Mouse (Mus musculus): Measurements from ENCODE around the gene Ankrd34a.
"Not testable (repeated sequence)": the region's sequence is repeated elsewhere in the genome, so short reads cannot be mapped to it uniquely, and the experiment has no call there.

The Ankrd34a gene

DNA sequence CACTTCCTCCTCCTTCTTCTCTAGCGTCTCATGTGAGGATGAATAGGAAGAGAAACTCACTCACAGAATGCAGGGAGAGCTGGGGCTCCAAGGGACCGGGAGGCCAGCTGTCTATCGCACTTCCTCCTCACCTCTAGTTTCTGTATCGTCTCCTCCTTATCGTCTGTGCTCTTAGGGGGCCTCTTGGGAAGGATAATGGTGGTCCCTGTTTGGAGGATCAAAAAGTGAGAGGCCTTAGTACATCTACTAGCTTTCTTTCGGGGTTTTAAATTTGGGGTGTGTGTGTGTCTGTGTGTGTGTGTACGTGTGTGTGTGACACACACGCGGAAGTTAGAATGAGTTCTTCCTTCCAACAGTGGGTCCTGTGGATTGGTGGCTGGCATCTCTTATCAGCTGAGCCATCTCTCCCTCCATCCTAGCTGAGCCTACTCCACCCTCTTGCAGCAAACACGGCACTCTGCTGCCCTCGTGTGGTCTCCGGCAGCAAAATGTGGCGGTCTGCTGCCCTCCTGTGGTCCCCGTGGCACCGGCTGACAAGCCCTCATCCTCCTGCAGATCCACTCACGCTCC, 16.5 kb upstream of the Ankrd34a start:
- DNase-seq (ENCODE audit: inconsistent ontology term), result peak; percentile 81

DNA sequence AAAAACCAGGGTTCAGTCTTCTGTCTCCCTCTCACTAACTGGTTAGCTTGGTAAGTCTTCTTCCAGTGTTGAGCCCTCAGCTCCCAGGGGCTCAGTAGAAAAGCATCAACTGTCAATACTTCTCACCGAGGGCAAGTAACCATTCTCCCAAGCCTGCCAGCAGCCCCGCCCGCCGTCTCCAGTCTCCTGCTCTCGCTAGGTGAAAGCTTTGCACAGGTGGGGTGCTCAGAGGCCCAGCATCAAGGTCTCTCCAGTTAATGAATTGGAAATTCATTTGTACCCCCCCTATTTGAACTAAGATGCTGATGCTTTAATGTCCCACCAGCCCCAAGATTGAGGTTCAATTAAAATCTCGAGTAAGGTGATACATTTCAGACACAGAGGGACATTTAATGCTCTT, 15.3 kb upstream of the Ankrd34a start:
- DNase-seq (ENCODE audit: inconsistent ontology term), result no peak

DNA sequence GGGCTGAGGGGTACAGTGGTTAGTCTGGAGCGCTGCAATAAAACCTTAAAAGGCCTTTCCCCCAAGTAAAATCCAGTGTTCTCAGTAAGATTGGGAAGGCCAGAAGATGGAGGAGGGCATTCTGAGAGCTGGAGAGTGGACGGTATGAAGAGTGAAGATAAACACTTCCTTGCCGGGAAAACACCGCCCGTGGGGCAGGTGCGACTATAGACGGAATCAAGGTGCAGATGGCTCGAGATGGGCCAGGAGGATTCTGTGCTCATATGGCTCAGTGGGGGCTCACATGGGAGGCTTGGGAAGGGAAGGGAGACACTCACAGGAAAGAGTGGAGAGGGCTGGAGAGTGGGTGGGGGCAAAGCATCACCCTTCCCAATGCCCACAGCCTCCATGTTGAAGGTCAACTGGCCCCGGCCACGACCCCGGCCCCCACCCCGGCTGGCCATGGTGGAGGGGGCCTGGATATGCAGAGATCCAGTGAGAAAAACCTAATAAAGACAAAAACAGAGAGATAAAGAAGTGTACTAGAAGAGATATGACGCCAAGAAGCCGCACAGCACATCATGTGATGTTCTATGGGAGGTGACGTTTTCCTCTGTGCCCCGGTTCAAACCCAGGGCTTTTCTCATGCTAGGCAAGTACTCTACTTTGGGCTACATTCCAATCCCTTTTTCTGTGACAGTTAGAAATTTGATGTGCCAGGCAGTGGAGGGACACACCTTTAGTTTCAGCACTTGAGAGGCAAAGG, 14.5 kb upstream of the Ankrd34a start:
- DNase-seq (ENCODE audit: inconsistent ontology term), result no peak

DNA sequence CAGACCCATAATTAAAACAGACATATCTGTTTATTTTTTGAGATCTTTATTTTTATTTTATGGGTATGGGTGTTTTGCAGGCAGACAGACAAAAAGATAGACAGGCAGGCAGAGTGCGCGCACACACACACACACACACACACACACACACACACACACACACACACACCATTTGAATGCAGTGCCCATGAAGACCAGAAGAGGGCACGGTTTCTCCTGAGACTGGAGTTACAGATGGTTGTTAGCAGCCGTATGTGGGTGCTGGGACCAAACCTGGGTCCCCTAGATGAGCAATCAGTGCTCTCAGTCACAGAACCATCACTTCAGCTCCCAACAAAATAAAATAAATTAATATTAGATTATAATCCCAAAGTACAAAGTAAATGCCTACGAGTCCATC, 13.1 kb upstream of the Ankrd34a start:
- DNase-seq (ENCODE audit: inconsistent ontology term), result no peak

DNA sequence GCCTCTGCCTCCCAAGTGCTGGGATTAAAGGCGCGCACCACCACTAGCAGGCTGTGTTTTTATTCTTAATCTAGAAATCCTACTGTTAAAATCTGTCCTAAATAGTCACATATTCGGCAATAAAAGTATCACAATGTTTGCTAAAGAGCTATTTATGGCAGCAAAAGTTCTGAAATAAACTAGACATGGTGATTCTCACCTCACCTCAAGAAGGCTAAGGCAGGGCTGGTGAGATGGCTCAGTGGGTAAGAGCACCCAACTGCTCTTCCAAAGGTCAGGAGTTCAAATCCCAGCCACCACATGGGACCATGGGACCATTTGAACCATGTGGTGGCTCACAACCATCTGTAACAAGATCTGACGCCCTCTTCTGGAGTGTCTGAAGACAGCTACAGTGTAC, 5.8 kb upstream of the Ankrd34a start:
- no peak for DNase-seq (ENCODE audit: inconsistent ontology term)

DNA sequence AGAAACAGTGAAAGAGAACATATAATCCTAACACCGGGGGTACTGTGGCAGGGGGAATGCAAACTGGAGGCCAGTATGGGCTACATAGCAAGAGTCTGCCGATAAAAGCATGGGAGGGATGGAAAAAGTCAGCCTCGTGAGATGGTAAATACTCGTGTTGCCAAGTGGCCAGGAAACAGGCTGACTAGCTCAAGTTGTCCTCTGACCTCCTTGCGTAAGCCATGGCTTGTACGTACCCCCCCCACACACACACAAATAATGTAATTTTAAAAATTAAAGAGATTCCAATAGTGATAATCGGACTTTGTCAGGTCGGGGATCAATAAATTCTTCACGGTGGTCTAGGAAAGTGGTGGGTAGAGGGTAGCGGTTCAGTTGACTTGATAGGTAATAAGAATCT, 3.1 kb upstream of the Ankrd34a start:
- peak; percentile 34 for DNase-seq (ENCODE audit: inconsistent ontology term)

DNA sequence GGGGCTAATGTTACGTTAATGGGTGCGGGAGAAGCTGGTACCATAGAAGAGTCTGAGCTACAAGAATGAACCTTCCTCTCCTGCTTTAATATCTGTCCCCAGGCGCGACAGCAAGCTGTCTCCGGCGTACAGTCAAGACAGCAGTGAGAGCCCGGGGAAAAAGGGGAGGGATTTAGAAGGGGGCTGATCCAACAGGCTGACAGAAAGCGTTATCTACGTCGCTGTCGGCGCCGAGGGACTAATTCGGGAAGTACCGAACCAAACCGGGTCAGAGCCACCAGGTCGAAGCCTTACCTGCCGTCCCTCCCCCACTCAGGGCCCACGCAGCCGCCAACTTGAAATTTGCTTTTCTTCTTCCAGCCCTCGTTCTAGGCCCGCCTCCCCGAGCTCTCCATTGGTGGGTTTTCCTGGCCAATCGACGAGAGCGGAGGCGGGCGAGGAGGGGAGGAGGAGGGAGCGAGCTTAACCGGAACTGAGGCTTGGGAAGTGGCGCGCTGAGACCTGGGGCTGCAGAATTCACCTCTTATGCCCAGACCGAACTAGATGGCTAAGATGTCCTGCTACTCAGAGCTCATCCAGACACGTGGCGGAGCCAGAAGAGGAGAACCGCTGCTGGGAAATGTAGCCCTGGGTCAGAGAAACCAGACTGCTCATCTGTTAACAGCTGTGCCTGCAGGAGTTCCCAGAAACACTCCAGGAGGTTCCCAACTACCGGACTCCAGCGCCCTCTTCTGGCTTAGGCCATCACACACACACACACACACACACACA, 2.5 kb upstream of the Ankrd34a start, which contains the start of gene Polr3gl:
TSS of gene Polr3gl (minus strand) at position 392 of the 771 bp plus-strand sequence.
- peak; percentile 96 for DNase-seq (ENCODE audit: inconsistent ontology term)

DNA sequence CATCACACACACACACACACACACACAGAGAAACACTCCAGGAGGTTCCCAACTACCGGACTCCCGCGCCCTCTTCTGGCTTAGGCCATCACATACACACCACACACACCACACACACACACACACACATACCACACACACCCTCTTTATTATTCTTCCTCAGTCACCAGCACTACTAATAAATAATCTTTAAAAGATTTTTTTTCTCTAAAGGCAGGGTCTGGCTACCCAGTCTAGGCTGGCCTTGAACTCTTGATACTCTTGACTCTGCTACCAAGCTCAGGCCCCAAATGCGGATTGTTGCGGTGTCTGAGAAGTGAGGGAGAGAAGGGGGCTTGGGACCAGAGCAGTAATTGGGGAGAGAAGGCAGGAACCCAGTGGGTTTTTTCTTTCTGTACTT, 1.6 kb upstream of the Ankrd34a start:
- no peak for DNase-seq (ENCODE audit: inconsistent ontology term)

DNA sequence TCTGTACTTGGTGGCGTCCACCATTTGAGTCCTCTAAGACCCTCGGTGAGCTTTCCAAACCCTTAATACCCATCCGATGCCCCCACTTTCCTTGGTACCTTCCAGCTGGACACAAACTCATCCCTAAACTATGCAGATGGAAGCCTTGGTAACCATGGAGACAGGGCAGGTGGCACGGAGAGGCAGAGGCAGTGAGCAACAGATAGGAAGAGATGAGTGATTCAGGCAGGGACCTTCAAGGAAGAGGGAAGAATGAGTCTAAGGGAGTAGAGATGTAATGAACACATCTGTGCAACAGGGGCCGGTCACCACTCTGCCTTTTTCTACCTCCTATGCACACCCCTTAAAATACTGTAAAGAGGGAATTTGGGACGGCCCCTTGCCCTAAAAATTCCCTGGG, 775 bp upstream of the Ankrd34a start:
- DNase-seq (ENCODE audit: inconsistent ontology term), result peak; percentile 25

DNA sequence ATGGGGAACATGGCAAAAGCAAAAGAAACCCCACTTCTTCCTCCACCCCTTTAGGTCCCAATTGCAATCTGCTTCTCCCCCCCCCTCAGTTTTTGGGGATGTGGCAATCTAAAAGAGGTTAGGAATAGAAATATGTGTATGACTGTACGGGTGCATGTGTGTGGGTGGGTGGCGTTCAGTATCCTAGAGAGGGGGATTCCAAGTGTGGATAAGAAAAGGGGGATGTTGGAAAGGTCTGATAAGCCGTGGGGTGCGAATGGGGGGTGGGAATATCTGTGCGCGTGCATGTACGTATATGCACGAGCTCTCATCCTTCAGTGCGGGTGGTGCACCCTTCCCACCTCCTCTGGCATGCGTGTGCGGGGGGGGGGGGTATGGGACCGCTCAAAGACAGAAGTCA, 419 bp downstream of the Ankrd34a start:
- DNase-seq (ENCODE audit: inconsistent ontology term), result peak; percentile 9

DNA sequence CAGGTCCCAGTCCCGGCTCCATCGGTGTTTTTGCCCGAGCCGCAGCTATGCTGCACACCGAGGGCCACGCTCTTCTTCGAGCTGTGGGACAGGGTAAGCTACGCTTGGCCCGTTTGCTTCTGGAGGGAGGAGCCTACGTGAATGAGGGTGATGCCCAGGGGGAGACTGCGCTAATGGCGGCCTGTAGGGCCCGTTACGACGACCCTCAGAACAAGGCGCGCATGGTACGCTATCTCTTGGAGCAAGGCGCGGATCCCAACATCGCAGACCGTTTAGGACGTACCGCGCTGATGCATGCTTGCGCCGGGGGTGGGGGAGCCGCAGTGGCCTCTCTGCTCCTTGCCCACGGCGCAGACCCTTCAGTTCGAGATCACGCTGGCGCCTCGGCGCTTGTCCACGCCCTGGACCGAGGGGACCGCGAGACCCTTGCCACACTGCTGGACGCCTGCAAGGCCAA, 1.0 kb downstream of the Ankrd34a start:
- DNase-seq (ENCODE audit: inconsistent ontology term), result peak; percentile 13

DNA sequence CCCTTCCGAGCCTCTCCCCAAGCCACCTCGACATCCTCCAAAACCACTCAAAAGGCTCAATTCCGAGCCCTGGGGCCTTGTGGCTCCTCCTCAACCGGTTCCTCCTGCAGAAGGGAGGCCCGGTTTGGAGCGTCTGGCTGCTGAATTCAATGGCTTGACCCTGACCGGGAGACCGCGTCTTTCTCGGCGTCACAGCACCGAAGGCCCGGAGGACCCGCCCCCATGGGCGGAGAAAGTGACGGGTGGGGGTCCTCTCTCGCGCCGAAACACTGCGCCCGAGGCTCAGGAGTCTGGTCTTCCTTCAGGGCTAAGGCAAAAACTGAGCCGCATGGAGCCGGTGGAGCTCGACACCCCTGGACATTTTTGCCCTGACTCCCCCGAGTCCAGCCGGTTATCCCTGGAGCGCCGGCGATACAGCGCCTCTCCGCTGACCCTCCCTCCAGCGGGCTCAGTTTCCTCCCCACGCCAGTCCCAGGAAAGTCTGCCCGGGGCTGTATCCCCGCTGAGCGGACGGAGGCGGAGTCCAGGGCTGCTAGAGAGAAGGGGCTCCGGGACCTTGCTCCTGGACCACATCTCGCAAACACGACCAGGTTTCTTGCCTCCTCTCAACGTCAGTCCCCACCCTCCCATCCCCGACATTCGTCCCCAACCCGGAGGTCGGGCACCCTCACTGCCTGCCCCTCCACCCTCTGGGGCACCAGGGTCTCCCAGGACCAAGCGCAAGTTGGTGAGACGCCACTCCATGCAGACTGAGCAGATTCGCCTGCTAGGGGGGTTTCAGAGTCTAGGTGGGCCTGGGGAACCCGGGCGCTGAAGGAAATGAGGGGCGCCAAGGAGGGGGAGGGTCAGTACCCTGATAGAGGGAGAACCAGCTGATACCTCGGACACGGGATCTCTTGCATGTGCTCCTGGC, 2.0 kb downstream of the Ankrd34a start:
- peak; percentile 68 for DNase-seq (ENCODE audit: inconsistent ontology term)

DNA sequence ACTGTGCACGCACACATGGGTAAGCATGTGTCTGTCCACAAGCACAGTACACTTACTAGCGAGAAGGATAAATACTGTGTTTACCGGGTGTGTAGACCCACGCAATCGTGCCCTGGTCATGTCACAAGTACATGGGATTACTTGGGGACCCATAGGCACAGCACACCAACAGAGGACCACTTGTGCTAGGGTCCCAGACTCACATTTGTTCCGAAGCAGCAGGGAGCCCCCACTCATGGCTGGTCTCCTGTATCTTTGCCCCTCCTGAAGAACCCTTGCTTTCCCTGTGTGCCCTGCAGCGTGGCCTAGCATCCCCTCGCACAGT, 2.6 kb downstream of the Ankrd34a start:
- DNase-seq (ENCODE audit: inconsistent ontology term), result no peak

DNA sequence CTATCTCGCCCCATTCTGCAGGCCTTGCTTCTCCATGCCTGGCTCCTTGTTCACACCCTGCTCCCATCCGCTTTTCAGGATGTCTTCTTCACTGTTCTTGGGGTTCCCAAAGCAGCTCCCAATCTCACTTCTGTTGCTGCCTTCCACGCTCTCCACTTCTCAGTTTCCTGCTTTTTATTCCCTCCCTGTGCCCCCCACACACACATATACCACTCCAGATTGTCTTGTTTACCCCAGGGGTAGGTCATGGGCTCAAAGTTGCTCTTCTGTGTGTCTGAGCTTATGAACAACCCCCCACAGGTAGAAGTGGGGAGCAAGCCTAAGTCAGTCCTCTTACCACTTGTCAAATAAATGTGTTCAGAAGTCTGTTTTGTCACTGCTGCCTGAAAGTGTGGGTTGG, 3.0 kb downstream of the Ankrd34a start:
- no peak for DNase-seq (ENCODE audit: inconsistent ontology term)

DNA sequence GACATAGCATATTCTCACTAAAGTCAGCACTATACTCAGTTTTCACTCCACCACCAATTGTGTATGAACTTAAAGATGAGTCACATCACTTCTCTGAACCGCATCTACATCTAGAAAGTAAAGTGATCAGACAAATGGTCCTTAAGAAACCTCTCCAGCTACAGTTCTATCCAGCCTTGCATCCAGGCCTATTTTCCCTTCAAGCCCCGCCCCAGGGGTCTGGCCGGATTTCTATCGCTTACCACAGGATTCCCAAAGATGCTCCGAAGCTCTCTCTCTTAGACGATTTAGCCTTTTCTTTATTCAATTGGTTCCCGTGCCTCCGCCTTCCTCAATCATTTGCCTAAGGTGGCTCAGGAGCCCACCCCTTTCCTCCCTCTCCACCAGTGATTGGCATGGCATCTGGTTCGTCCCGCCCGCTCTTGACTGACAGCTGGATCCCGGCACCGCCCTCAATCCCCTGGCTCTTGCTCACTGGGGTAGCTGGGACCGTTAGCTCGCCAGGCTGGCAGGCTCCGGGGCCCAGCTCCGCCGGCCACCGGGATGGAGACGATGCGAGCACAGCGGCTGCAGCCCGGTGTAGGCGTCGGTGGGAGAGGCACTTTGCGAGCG, 4.3 kb downstream of the Ankrd34a start, which contains the start of gene Lix1l:
TSS of gene Lix1l (plus strand) at position 511 of the 612 bp plus-strand sequence.
- DNase-seq (ENCODE audit: inconsistent ontology term), result peak; percentile 99

DNA sequence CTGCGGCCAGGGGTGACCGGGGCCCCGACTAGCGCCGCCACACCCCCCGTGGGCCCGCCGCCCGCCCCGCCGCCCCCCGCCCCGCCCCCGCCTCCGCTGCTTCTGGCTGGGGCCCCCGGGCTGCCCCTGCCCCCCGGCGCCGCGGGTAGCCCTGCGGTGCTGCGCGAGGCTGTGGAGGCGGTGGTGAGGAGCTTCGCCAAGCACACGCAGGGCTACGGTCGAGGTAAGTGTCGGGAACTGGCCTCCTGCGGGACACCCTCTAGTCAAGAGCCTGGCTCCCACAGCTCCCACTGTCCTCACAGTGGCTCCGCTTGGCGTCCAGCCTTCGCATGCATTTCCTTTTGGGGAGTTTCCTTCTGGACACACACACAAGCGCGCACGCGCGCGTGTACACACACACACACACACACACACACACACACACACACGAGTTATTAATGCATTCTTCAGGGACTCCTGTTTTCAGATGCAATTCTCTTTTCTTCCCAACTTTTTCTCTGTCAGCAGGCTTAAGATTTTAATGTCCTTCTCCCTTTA, 4.9 kb downstream of the Ankrd34a start:
- peak; percentile 76 for DNase-seq (ENCODE audit: inconsistent ontology term)

DNA sequence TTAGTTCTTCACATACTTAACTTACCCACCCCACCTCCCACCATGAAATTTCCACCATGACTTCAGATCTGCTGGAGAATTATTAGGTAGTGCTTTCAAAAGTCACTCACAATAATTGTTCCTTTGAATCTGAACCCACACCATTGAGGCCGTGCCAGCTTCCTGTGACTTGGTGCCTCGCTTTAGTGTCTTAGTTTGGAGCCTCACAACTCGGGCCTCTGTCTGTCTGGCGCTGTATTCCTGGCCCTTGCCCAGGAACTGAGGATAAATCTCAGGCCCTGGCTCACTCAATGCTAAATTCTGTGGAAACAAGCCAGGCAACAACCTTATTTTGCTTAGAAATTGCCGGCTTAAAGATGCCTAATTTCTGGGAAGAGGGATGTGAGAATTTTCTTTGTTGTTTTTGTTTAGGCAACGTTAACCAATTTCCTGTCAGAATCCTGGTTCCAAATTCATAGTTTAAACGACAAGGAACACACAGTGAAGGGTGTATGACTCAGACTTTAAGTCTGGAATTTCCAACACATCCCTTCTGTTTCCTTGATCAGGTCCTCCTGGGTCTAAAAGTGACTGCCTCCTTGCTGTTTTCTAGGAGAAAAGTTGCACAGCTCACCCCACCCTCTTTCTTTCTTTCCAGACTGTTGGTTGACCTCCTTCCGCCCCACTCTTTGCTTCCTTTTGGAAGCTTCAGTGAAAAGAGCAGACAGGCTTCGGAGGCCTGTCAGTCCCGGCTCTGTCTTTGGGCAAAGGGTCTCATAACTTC, 5.7 kb downstream of the Ankrd34a start:
- peak; percentile 66 for DNase-seq (ENCODE audit: inconsistent ontology term)

DNA sequence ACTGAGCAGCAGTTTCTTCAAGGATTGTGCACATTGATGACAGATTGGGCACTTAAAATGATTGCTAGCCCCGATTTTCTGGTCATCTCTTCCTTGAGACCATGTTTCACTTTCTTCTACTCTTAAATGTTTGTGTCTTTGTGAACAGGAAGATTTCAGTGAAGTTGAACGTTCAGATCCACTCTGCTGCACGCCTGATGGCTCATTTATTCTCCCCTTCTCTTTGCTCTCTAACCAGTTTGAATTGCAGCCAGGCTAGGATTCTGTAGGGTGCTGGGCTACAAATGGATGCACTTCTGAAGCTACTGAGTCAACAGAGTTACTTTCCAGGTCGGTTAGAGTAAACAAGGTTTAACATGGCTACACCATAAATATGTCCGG, 6.3 kb downstream of the Ankrd34a start:
- no peak for DNase-seq (ENCODE audit: inconsistent ontology term)

DNA sequence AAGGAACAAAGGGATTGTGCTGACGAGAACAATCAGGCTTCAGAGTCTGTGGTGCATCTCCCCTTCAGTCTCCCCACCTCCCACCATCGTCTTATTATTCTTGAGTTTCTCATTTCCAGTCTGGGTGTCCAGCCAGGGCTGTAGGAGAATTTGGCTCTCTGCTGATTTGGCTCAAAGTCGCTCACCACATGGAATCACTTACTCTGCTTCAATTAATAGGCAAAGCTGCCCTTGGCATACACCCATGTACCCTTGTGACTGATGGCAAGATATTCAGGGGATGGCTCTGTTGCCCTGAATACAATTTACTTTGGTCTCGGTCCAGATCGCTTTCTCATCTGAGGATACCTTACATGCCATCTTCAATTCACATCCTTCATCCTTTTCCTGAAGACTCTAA, 6.9 kb downstream of the Ankrd34a start:
- DNase-seq (ENCODE audit: inconsistent ontology term), result peak; percentile 87

DNA sequence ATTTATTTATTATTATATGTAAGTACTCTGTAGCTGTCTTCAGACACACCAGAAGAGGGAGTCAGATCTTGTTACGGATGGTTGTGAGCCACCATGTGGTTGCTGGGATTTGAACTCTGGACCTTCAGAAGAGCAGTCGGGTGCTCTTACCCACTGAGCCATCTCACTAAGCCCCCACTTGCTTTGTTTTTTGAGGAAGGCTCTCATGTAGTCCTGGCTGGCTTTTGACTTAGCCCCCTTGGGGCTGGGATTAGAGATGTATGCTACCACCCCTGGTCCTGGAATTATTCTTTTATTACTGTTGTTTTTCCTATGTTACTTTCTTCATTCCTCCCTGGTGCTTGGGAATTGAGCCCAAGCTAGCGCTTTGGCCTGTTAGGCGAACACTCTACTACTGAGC, 9.6 kb downstream of the Ankrd34a start:
- not testable (repeated sequence) for DNase-seq (ENCODE audit: inconsistent ontology term)
